Mouse (Mus musculus) G1E (cell line): Measurements from ENCODE around the gene Plg.

ENCODE experiments used
- CTCF ChIP-seq: IDR thresholded peaks from 2 replicates; pipeline ENCODE4 v1.5.1; 2012; ENCODE audit warnings: low read depth, low read length, inconsistent platforms, mixed read lengths
- GATA1 ChIP-seq: IDR thresholded peaks from 2 replicates; pipeline ENCODE4 v1.6.1; 2012; ENCODE audit warnings: borderline replicate concordance, low read length, inconsistent platforms, mixed read lengths
- POLR2AphosphoS5 ChIP-seq: IDR thresholded peaks from 2 replicates; pipeline ENCODE4 v1.6.1; 2012; ENCODE audit warnings: low read depth, low read length, inconsistent platforms; ENCODE audit not compliant: insufficient replicate concordance
- TAL1 ChIP-seq: conservative IDR thresholded peaks from 2 replicates; pipeline ENCODE4 v1.6.1; 2012; ENCODE audit warnings: low read depth, low read length, inconsistent platforms, mixed read lengths

- TF ChIP-seq CTCF (no peak), GATA1 (no peak), POLR2AphosphoS5 (no peak), TAL1 (no peak)
Observed at GRCm38 (mm10) chr17:12369393-12369792, 9.0 kb upstream of the Plg start.
